Mouse (Mus musculus) A20 (cell line): ENCODE results near the gene Fgfr4.

ENCODE experiments used
- DNase-seq: peaks from one replicate; pipeline ENCODE4 v3.0.0-alpha.2; 2011; ENCODE audit warnings: low read depth, low spot score

Fgfr4 gene

DNA sequence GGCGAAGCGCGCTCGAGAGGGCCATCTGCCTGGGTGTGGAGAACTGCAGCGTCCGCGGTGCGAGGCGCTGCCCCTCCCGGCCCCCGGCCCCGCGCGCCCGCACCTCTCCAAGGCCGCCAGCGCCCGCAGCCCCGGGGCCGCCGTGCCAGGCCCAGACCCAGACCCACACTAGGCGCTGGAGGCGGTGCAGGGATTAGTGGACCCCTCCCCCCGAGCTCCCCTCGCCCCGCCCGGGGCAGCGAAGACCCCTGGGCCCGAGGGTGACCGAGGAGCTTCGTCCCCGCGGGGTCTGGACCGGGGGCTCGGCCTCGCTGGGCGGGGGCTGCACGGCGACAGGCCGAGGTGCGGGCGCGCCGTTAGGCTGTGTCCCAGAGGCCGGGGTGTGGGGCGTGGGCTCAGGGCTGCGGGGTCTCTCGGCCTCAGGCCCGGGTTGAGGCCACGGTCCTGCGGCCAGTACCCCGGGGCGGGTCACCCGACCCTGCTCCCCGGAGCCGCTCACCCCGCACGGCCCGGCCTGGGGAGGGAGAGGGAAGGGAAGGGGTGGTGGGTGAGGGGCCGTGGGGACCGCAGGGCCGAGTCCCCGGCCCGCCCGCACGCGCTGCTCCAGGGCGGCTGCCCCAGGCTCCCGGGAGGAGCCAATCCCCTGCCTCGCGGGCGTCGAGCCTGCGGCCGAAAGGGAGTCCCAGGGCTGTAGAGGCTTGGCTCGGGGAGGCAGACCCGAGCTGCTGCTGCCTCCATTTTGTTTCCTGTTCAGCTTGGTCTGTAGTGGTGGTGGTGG, 57.9 kb downstream of the Fgfr4 start:
- DNase-seq = no peak

DNA sequence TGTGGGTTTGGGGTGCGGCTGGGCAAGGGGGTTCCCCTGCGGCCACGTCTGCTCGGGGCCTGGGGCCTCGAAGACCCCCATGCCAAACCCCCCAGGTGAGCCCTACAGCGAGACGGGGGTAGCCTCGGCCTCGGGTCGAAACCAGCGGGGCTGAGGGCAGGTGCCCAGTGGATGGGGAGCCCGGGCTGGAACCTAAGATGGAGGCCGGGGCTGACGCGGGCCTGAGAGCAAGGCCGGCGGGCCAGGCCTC, 58.5 kb downstream of the Fgfr4 start:
- DNase-seq = no peak

DNA sequence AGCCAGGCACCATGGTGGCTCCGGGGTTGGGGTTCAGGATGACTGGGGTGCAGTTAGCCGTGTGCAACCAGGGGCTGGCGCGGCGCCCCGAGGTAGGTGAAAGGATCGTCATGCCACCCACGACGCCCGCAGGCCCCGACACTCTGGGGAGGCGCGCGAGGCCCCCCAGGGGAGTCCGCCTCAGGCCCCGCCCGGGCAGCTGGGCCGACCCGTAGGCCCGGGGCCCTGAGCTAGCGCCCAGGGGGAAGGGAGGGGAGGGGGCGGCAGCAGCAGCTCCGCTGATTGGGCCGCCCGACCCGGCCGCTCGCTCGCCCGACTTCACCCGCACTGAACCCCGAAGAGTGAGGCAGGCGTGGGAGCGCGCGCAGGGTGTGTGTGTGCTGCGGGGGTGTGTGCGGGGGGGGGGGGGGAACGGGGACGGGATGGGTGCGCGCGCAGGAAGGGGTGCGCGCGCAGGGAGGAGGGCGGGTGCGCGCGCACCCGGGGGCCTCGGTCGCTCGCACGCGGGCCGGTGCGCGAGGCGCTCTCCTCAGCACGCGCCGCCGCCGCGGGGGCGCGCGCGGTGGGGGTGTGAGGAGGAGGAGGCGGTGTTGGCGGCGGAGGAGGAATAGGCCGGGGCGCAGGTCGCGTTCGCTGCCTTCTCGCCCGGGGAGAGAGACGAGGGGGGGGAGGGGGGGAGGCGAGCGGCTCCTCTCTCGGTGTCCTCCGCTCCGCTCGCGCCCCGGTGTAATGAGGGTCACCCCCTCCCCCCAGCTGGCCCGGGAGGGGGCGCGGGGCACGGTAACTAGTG, 59.0 kb downstream of the Fgfr4 start:
- DNase-seq = peak; percentile 87

- no peak for DNase-seq
These were observed 59.5 kb downstream of the Fgfr4 start for GRCm38 (mm10) chr13:55212011-55212360.

- DNase-seq = peak; percentile 89
These were observed 60.1 kb downstream of the Fgfr4 start for GRCm38 (mm10) chr13:55212361-55213137.

GRCm38 (mm10) chr13:55213138-55213806, 60.8 kb downstream of the Fgfr4 start:
- no peak for DNase-seq
